Mouse (Mus musculus): Measurements from ENCODE around the gene Syngr1.

The Syngr1 gene

GRCm38 (mm10) chr15:80146153-80146552 lies 55.0 kb downstream of the Syngr1 start:
- no peak for DNase-seq (ENCODE audit: low spot score)

GRCm38 (mm10) chr15:80147090-80147489 lies 56.0 kb downstream of the Syngr1 start:
- DNase-seq (ENCODE audit: low spot score) = no peak

GRCm38 (mm10) chr15:80147511-80147910 lies 56.4 kb downstream of the Syngr1 start:
- DNase-seq (ENCODE audit: low spot score) = no peak

GRCm38 (mm10) chr15:80148565-80148964 lies 57.4 kb downstream of the Syngr1 start:
- no peak for DNase-seq (ENCODE audit: low spot score)

GRCm38 (mm10) chr15:80149517-80149916 lies 58.4 kb downstream of the Syngr1 start:
- no peak for DNase-seq (ENCODE audit: low spot score)

GRCm38 (mm10) chr15:80152663-80153062 lies 61.5 kb downstream of the Syngr1 start:
- no peak for DNase-seq (ENCODE audit: low spot score)

GRCm38 (mm10) chr15:80153757-80154156 lies 62.6 kb downstream of the Syngr1 start:
- no peak for DNase-seq (ENCODE audit: low spot score)

- DNase-seq (ENCODE audit: low spot score) = no peak
Measured at GRCm38 (mm10) chr15:80155707-80156106, 64.6 kb downstream of the Syngr1 start.

GRCm38 (mm10) chr15:80157197-80157943 lies 66.2 kb downstream of the Syngr1 start:
- no peak for DNase-seq (ENCODE audit: low spot score)

- DNase-seq (ENCODE audit: low spot score) = no peak
Measured at GRCm38 (mm10) chr15:80158001-80158706, 67.0 kb downstream of the Syngr1 start.

GRCm38 (mm10) chr15:80158707-80159090 lies 67.6 kb downstream of the Syngr1 start:
- no peak for DNase-seq (ENCODE audit: low spot score)

GRCm38 (mm10) chr15:80159286-80159901 lies 68.3 kb downstream of the Syngr1 start:
- DNase-seq (ENCODE audit: low spot score) = no peak

- DNase-seq (ENCODE audit: low spot score) = no peak
Measured at GRCm38 (mm10) chr15:80160223-80160622, 69.1 kb downstream of the Syngr1 start.

GRCm38 (mm10) chr15:80160726-80161125 lies 69.6 kb downstream of the Syngr1 start:
- no peak for DNase-seq (ENCODE audit: low spot score)

GRCm38 (mm10) chr15:80161199-80161598 lies 70.1 kb downstream of the Syngr1 start:
- no peak for DNase-seq (ENCODE audit: low spot score)

GRCm38 (mm10) chr15:80162401-80162964 lies 71.3 kb downstream of the Syngr1 start:
- no peak for DNase-seq (ENCODE audit: low spot score)

GRCm38 (mm10) chr15:80163274-80163673 lies 72.1 kb downstream of the Syngr1 start:
- no peak for DNase-seq (ENCODE audit: low spot score)

- DNase-seq (ENCODE audit: low spot score) = no peak
Measured at GRCm38 (mm10) chr15:80163716-80164115, 72.6 kb downstream of the Syngr1 start.

- no peak for DNase-seq (ENCODE audit: low spot score)
Measured at GRCm38 (mm10) chr15:80165396-80165795, 74.3 kb downstream of the Syngr1 start.

Measured in urinary bladder, postnatal 25 days (tissue).